Mouse (Mus musculus): Measurements from ENCODE around the gene Amigo3.
A peak's percentile ranks its signal among the peaks of the same experiment; 100 is the strongest.

The Amigo3 gene

GRCm38 (mm10) chr9:108090611-108091120 is 37.7 kb downstream of the Amigo3 start:
- no peak for DNase-seq

GRCm38 (mm10) chr9:108093586-108093985 is 40.6 kb downstream of the Amigo3 start:
- DNase-seq = no peak

GRCm38 (mm10) chr9:108094184-108094941 is 41.4 kb downstream of the Amigo3 start, which contains the start of gene Apeh:
Gene Apeh (minus strand): TSS chr9:108094606.
- DNase-seq = peak; percentile 93

- no peak for DNase-seq
Observed at GRCm38 (mm10) chr9:108094998-108095411, 42.0 kb downstream of the Amigo3 start.

- DNase-seq = peak; percentile 74
Observed at GRCm38 (mm10) chr9:108095518-108095917, 42.6 kb downstream of the Amigo3 start.

GRCm38 (mm10) chr9:108095949-108096712 is 43.2 kb downstream of the Amigo3 start:
- DNase-seq = no peak

- peak; percentile 53 for DNase-seq
Observed at GRCm38 (mm10) chr9:108099619-108100018, 46.7 kb downstream of the Amigo3 start.

- no peak for DNase-seq
Observed at GRCm38 (mm10) chr9:108104766-108105548, 52.0 kb downstream of the Amigo3 start.

Data from cerebellum, adult 8-10 months (tissue).